Mouse (Mus musculus) C2C12 (cell line): ENCODE results near the gene Sar1b.

ENCODE experiments used
- CEBPB ChIP-seq: IDR thresholded peaks from one replicate; pipeline ENCODE4 v1.6.1; 2011; ENCODE audit warnings: low read depth, mild to moderate bottlenecking, control low read depth, moderate library complexity
- CTCF ChIP-seq: IDR thresholded peaks from one replicate; pipeline ENCODE4 v1.5.1; 2011; ENCODE audit not compliant: control insufficient read depth, insufficient read depth, insufficient read length

DNA sequence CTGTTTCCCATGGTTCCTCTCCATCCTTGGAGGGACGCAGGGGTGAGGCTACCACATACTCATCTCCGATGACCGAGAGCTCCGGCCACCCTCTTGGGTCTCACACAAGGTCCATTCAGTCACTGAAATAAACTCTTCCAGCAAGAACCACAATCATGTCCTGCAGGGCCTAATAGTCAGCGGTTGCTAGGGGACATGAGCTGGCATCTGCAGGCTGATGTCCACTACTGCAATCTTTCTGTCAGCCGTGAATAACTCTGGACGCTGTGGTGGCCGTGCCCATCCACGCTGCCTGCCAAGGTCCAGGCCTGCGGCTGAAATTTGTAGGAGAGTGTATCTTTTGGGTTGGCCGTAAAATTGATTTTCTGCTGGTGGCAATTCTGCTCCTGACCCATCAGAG, 59.8 kb downstream of the Sar1b start:
- no peak for TF ChIP-seq CTCF
- no peak for TF ChIP-seq CEBPB
